Mouse (Mus musculus) ES-Bruce4 (cell line): ENCODE results near the gene Ap1ar.

Experiments
- CTCF ChIP-seq: IDR thresholded peaks from one replicate; pipeline ENCODE4 v1.8.1; 2011; ENCODE audit warnings: low read depth, low read length
- EP300 ChIP-seq: IDR thresholded peaks from 2 replicates; pipeline ENCODE4 v1.6.1; 2011; ENCODE audit warnings: low read depth, low read length; ENCODE audit not compliant: insufficient read depth
- POLR2A ChIP-seq: IDR thresholded peaks from one replicate; pipeline ENCODE4 v1.8.1; 2011; ENCODE audit warnings: low read length; ENCODE audit not compliant: insufficient read depth

GRCm38 (mm10) chr3:127852722-127853121 is 15.4 kb upstream of the Ap1ar start:
- no peak for TF ChIP-seq EP300
- no peak for TF ChIP-seq CTCF
- no peak for TF ChIP-seq POLR2A
